Comparison of ENCODE assay signal across 11 mouse cellular contexts in genomic region chr7:97418717-97419116, GRCm38 (mm10). TPM values are rescaled to one million over a fixed set of nuclear protein-coding genes. Genes with fewer than 3 reads are reported as not detected.
DNase-seq lines count a peak whose midpoint lies in the region; ATAC-seq lines count a peak whose summit lies in the region.
"Had no signal": no experiment of that assay in that cellular context is flagged by ENCODE, and none has a peak within 500 bp of the region (broad histone marks: within the 10 kb centered on the region; RNA-seq: fewer than 3 reads in every experiment).

No protein-coding gene starts in this region.

- no peaks in the 10 kb centered on the region for H3K4me1 ChIP-seq in midbrain, embryonic 16.5 days (ENCODE audit: control insufficient read depth, insufficient read depth, low read length)
- peaks cover 8% of the 10 kb centered on the region; the same call in 1 of the 2 replicates for H3K4me1 ChIP-seq in midbrain, embryonic 10.5 days
- H3K4me1 ChIP-seq: stomach, embryonic 15.5 days had no signal

- H3K4me2 ChIP-seq in midbrain, embryonic 16.5 days (ENCODE audit: low read length), result no peak overlapping the region
- H3K4me2 ChIP-seq: lung, embryonic 15.5 days; stomach, embryonic 15.5 days had no signal

- intact Hi-C loops in left cerebral cortex, postnatal 25 days (cut with DNase I), result no loop called here

- H3K4me3 ChIP-seq in midbrain, embryonic 16.5 days (ENCODE audit: low read depth, low read length), result no peak overlapping the region
- no peak overlapping the region for H3K4me3 ChIP-seq in midbrain, embryonic 10.5 days
- H3K4me3 ChIP-seq: lung, embryonic 15.5 days; stomach, embryonic 15.5 days had no signal

- no peaks in the 10 kb centered on the region for H3K9me3 ChIP-seq in midbrain, embryonic 16.5 days (replicated peaks; ENCODE audit: control insufficient read depth, low read length, poor library complexity, severe bottlenecking)
- no peaks in the 10 kb centered on the region for H3K9me3 ChIP-seq in midbrain, embryonic 10.5 days (replicated peaks)
- H3K9me3 ChIP-seq: lung, embryonic 15.5 days; stomach, embryonic 15.5 days had no signal

- H3K27me3 ChIP-seq in midbrain, embryonic 16.5 days (ENCODE audit: control insufficient read depth, insufficient read depth, low read depth, low read length), result no peaks in the 10 kb centered on the region
- no peaks in the 10 kb centered on the region for H3K27me3 ChIP-seq in midbrain, embryonic 10.5 days (ENCODE audit: low read depth, poor library complexity, severe bottlenecking)
- H3K27me3 ChIP-seq: lung, embryonic 15.5 days; stomach, embryonic 15.5 days had no signal

- 0 out of 2 replicates have a peak overlapping the region, but pooled peaks have one; percentile 23 for H3K9ac ChIP-seq in midbrain, embryonic 16.5 days (ENCODE audit: low read depth, low read length)
- H3K9ac ChIP-seq: lung, embryonic 15.5 days; stomach, embryonic 15.5 days had no signal

- H3K36me3 ChIP-seq in midbrain, embryonic 16.5 days (ENCODE audit: control insufficient read depth, insufficient read depth, low read length), result no peaks in the 10 kb centered on the region
- no peaks in the 10 kb centered on the region for H3K36me3 ChIP-seq in midbrain, embryonic 10.5 days
- H3K36me3 ChIP-seq: lung, embryonic 15.5 days; stomach, embryonic 15.5 days had no signal

- H3K27ac ChIP-seq in midbrain, embryonic 16.5 days (ENCODE audit: low read length), result no peak overlapping the region
- H3K27ac ChIP-seq in midbrain, embryonic 10.5 days (replicated peaks), result no peak overlapping the region; the same call in 1 of the 2 replicates
- H3K27ac ChIP-seq: lung, embryonic 15.5 days; stomach, embryonic 15.5 days had no signal

- 62% methylated on average over 5 of the region's 5 CpGs for WGBS in midbrain, embryonic 16.5 days
- 81% methylated on average over 5 of the region's 5 CpGs for WGBS in midbrain, embryonic 10.5 days

- no peak for ATAC-seq in midbrain, embryonic 16.5 days
- no peak for ATAC-seq in activated CD4-positive, CD25-positive, alpha-beta regulatory T cell, adult 4 months

- DNase-seq in cerebellum, postnatal 10 days, result peak; percentile 38 to 43
- no peak for DNase-seq in cerebellum, adult 11-12 months
- DNase-seq in midbrain, embryonic 10.5 days (ENCODE audit: low spot score), result no peak
- DNase-seq in kidney, postnatal 10 days, result peak; percentile 30
- peak; percentile 59 for DNase-seq in testis, postnatal 10 days (ENCODE audit: low spot score)
- DNase-seq in left cerebral cortex, postnatal 25 days (ENCODE audit: low spot score in 2 of 2), result no peak
- DNase-seq: embryo, embryonic 11 days had no signal

RNA-seq across cellular contexts. Expression of gene Thrsp, which starts 1.2 kb away (rescaled TPM):
- polyA plus RNA-seq in midbrain, embryonic 16.5 days (2015; fragmentation: Nextera tagmentation; extraction: Ambion mirVana), result 1.7 and 2.3 TPM in 2 replicates
- 0.48 and 0.51 TPM in 2 replicates for polyA plus RNA-seq in midbrain, embryonic 10.5 days (2016; fragmentation: Nextera tagmentation; extraction: Ambion mirVana)
- total RNA-seq in left cerebral cortex, postnatal 25 days (2021), result 10 to 100 TPM; 16.0 to 20.0 TPM
- not detected for polyA plus RNA-seq in activated CD4-positive, CD25-positive, alpha-beta regulatory T cell, adult 4 months (2017; shearing (Covaris generic))

RNA-seq across cellular contexts. Expression of gene Ndufc2, which starts 18.9 kb away (rescaled TPM):
- polyA plus RNA-seq in midbrain, embryonic 16.5 days (2015; fragmentation: Nextera tagmentation; extraction: Ambion mirVana), result 426 and 456 TPM in 2 replicates
- polyA plus RNA-seq in midbrain, embryonic 10.5 days (2016; fragmentation: Nextera tagmentation; extraction: Ambion mirVana), result 308 and 330 TPM in 2 replicates
- total RNA-seq in left cerebral cortex, postnatal 25 days (2021), result 100 to 1,000 TPM; 228 to 241 TPM
- polyA plus RNA-seq in activated CD4-positive, CD25-positive, alpha-beta regulatory T cell, adult 4 months (2017; shearing (Covaris generic)), result 100 to 1,000 TPM; 212 to 215 TPM

RNA-seq across cellular contexts. Expression of gene Kctd14, which starts 32.4 kb away (rescaled TPM):
- 1.2 and 1.6 TPM in 2 replicates for polyA plus RNA-seq in midbrain, embryonic 16.5 days (2015; fragmentation: Nextera tagmentation; extraction: Ambion mirVana)
- 0.09 and 0.37 TPM in 2 replicates for polyA plus RNA-seq in midbrain, embryonic 10.5 days (2016; fragmentation: Nextera tagmentation; extraction: Ambion mirVana)
- total RNA-seq in left cerebral cortex, postnatal 25 days (2021), result 1 to 10 TPM; 3.5 to 3.8 TPM
- polyA plus RNA-seq in activated CD4-positive, CD25-positive, alpha-beta regulatory T cell, adult 4 months (2017; shearing (Covaris generic)), result 1 to 10 TPM in 1 of 2 experiments, under 1 TPM in 1; 0.66 to 1.1 TPM

RNA-seq across cellular contexts. Expression of gene Alg8, which starts 47.3 kb away (rescaled TPM):
- polyA plus RNA-seq in midbrain, embryonic 16.5 days (2015; fragmentation: Nextera tagmentation; extraction: Ambion mirVana), result 12.3 and 12.7 TPM in 2 replicates
- polyA plus RNA-seq in midbrain, embryonic 10.5 days (2016; fragmentation: Nextera tagmentation; extraction: Ambion mirVana), result 52.3 and 58.3 TPM in 2 replicates
- 10 to 100 TPM; 11.8 to 12.9 TPM for total RNA-seq in left cerebral cortex, postnatal 25 days (2021)
- 10 to 100 TPM; 16.4 to 22.7 TPM for polyA plus RNA-seq in activated CD4-positive, CD25-positive, alpha-beta regulatory T cell, adult 4 months (2017; shearing (Covaris generic))

Comparison
In these comparisons a context has a peak if more than half of its experiments do, and no peak if none do; other contexts are left out.
1. DNase-seq: peak in cerebellum, postnatal 10 days (2 of 2), kidney, postnatal 10 days (single experiment) and testis, postnatal 10 days (single experiment); none in cerebellum, adult 11-12 months (single experiment), midbrain, embryonic 10.5 days (single experiment) and left cerebral cortex, postnatal 25 days (0 of 2).